Mouse (Mus musculus): Measurements from ENCODE around the gene Pgls. TPM values are rescaled to one million over a fixed set of nuclear protein-coding genes. Genes with fewer than 3 reads are reported as not detected.

The Pgls gene
- polyA plus RNA-seq, 1 experiment from 2014 or later = 90.7 TPM

DNA sequence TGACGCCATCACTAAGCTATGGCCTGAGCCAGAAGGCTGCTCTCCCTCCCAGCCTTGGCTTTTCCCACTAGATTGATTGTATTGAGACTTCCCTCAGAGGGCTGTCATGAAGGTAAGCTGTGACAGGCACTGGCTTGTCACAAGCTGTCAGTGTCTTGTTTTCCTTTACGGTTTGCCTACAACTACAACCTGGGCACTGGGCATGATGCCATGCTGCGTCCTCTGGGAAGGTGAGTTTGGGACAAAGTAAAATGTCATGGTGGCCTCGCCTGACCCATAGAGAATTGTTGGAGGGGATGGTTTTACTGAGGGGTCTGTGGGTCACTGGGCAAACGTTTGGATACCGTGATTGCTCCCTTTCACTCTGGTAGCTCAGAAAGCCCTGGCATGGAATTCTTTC, 46.3 kb downstream of the Pgls start:
- no peak overlapping the region for H3K27ac ChIP-seq (replicated peaks)
- H3K9ac ChIP-seq = no peak overlapping the region
- H3K4me1 ChIP-seq (replicated peaks) = peaks cover 18% of the 10 kb centered on the region
- H3K9me3 ChIP-seq (replicated peaks) = no peaks in the 10 kb centered on the region
- no peak for ATAC-seq (ENCODE audit: insufficient read depth)
- WGBS (ENCODE audit: insufficient replicate concordance) = 55% methylated on average over 6 of the region's 6 CpGs
- H3K27me3 ChIP-seq = peaks cover 23% of the 10 kb centered on the region
- H3K4me2 ChIP-seq = no peak overlapping the region
- no peaks in the 10 kb centered on the region for H3K36me3 ChIP-seq (replicated peaks)
- no peak overlapping the region for H3K4me3 ChIP-seq (replicated peaks)

DNA sequence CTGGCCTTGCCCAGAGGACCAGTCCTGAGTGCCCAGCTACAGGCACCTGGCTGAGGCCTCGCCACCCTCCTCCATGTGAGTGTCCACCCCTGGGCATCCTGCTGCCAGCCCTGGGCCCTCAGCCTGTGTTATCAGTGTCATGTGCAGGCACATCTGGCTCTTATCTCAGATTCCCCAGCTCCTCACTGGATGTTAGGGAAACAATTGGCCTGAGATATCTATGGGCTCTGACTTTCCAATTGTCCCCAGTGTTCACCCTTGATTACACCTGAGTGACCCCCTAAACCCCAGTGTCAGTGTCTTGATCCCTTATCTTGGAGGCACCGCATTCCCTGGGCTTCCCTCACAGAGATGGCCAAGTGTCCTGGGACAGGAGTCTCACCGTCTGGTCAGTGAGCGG, 47.3 kb downstream of the Pgls start:
- no peak overlapping the region for H3K9ac ChIP-seq
- no peak overlapping the region for H3K4me2 ChIP-seq
- 42% methylated on average over 4 of the region's 4 CpGs for whole genome bisulfite sequencing (ENCODE audit: insufficient replicate concordance)
- H3K36me3 ChIP-seq (replicated peaks) = no peaks in the 10 kb centered on the region
- H3K4me1 ChIP-seq (replicated peaks) = peaks cover 10% of the 10 kb centered on the region
- no peaks in the 10 kb centered on the region for H3K9me3 ChIP-seq (replicated peaks)
- ATAC-seq (ENCODE audit: insufficient read depth) = no peak
- H3K4me3 ChIP-seq (replicated peaks) = no peak overlapping the region
- H3K27me3 ChIP-seq = peaks cover 13% of the 10 kb centered on the region
- H3K27ac ChIP-seq (replicated peaks) = no peak overlapping the region

DNA sequence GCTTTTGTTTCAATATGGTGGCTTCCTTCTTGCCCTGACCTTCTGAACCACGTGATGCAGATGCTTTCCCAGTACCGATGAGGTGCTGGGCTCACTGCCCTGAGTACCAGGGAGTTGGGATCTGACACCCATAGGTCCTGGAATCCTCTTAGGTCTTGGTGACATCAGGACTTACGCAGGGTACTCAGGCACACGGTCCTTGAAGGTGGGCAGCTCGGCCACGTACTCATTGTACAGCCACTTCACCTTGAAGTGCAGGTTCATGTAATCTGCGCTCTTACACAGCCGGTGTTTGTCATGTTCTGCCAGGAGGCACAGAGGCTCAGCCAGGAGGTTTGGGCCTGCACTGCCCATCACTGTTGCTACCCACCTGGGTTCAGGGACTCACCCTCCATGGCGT, 53.5 kb downstream of the Pgls start:
- no peak overlapping the region for H3K9ac ChIP-seq
- H3K4me1 ChIP-seq (replicated peaks) = no peaks in the 10 kb centered on the region
- H3K36me3 ChIP-seq (replicated peaks) = no peaks in the 10 kb centered on the region
- no peak for ATAC-seq (ENCODE audit: insufficient read depth)
- WGBS (ENCODE audit: insufficient replicate concordance) = 68% methylated on average over 9 of the region's 9 CpGs
- H3K4me3 ChIP-seq (replicated peaks) = no peak overlapping the region
- H3K27ac ChIP-seq (replicated peaks) = no peak overlapping the region
- H3K27me3 ChIP-seq = no peaks in the 10 kb centered on the region
- H3K4me2 ChIP-seq = no peak overlapping the region
- H3K9me3 ChIP-seq (replicated peaks) = no peaks in the 10 kb centered on the region

Small RNAs within 50 kb of the gene (microRNA-seq; reads per million reads assigned to microRNA genes)
- gene Mir6769b = not detected

Other genes with a start within 250 kb of the Pgls start
- 38.7 and 41.1 TPM in 2 replicates for gene Use1, start 225.3 kb upstream of the Pgls start, polyA plus RNA-seq (2015; fragmentation: Nextera tagmentation; extraction: Ambion mirVana)
- 4.6 and 5.2 TPM in 2 replicates for gene Ocel1, start 220.9 kb upstream of the Pgls start, polyA plus RNA-seq (2015; fragmentation: Nextera tagmentation; extraction: Ambion mirVana)
- gene Nr2f6, start 210.2 kb upstream of the Pgls start, polyA plus RNA-seq (2015; fragmentation: Nextera tagmentation; extraction: Ambion mirVana) = 24.1 and 27.0 TPM in 2 replicates
- gene Ushbp1, start 196.4 kb upstream of the Pgls start, polyA plus RNA-seq (2015; fragmentation: Nextera tagmentation; extraction: Ambion mirVana) = 3.3 and 5.2 TPM in 2 replicates
- 56.0 and 58.5 TPM in 2 replicates for gene Babam1, start 195.3 kb upstream of the Pgls start, polyA plus RNA-seq (2015; fragmentation: Nextera tagmentation; extraction: Ambion mirVana)
- gene Ankle1, start 186.2 kb upstream of the Pgls start, polyA plus RNA-seq (2015; fragmentation: Nextera tagmentation; extraction: Ambion mirVana) = 42.0 and 54.0 TPM in 2 replicates
- gene Abhd8, start 128.5 kb upstream of the Pgls start, polyA plus RNA-seq (2015; fragmentation: Nextera tagmentation; extraction: Ambion mirVana) = 9.1 and 9.2 TPM in 2 replicates
- 81.2 and 96.6 TPM in 2 replicates for gene Mrpl34, start 127.2 kb upstream of the Pgls start, polyA plus RNA-seq (2015; fragmentation: Nextera tagmentation; extraction: Ambion mirVana)
- gene Dda1, start 123.0 kb upstream of the Pgls start, polyA plus RNA-seq (2015; fragmentation: Nextera tagmentation; extraction: Ambion mirVana) = 38.3 and 42.6 TPM in 2 replicates
- 0.15 and 0.20 TPM in 2 replicates for gene Ano8, start 106.2 kb upstream of the Pgls start, polyA plus RNA-seq (2015; fragmentation: Nextera tagmentation; extraction: Ambion mirVana)
- gene Gtpbp3, start 104.1 kb upstream of the Pgls start, polyA plus RNA-seq (2015; fragmentation: Nextera tagmentation; extraction: Ambion mirVana) = 4.2 and 5.1 TPM in 2 replicates
- 22.4 and 23.9 TPM in 2 replicates for gene Plvap, start 80.4 kb upstream of the Pgls start, polyA plus RNA-seq (2015; fragmentation: Nextera tagmentation; extraction: Ambion mirVana)
- gene Ccdc194, start 66.5 kb upstream of the Pgls start, polyA plus RNA-seq (2015; fragmentation: Nextera tagmentation; extraction: Ambion mirVana) = 0.06 and 0.14 TPM in 2 replicates
- gene Bst2, start 54.7 kb upstream of the Pgls start, polyA plus RNA-seq (2015; fragmentation: Nextera tagmentation; extraction: Ambion mirVana) = 35.3 and 37.3 TPM in 2 replicates
- gene Mvb12a, start 49.3 kb upstream of the Pgls start, polyA plus RNA-seq (2015; fragmentation: Nextera tagmentation; extraction: Ambion mirVana) = 31.6 and 35.2 TPM in 2 replicates
- gene Tmem221, start 33.3 kb upstream of the Pgls start, polyA plus RNA-seq (2015; fragmentation: Nextera tagmentation; extraction: Ambion mirVana) = 0.50 and 0.94 TPM in 2 replicates
- 0.09 TPM in 1 of 2 replicates, not detected in the other for gene Nxnl1, start 25.6 kb upstream of the Pgls start, polyA plus RNA-seq (2015; fragmentation: Nextera tagmentation; extraction: Ambion mirVana)
- gene Slc27a1, start 23.3 kb upstream of the Pgls start, polyA plus RNA-seq (2015; fragmentation: Nextera tagmentation; extraction: Ambion mirVana) = 2.3 and 3.0 TPM in 2 replicates
- 0.99 and 1.4 TPM in 2 replicates for gene Fam129c, start 5.5 kb downstream of the Pgls start, polyA plus RNA-seq (2015; fragmentation: Nextera tagmentation; extraction: Ambion mirVana)
- 23.0 and 25.6 TPM in 2 replicates for gene Colgalt1, start 18.8 kb downstream of the Pgls start, polyA plus RNA-seq (2015; fragmentation: Nextera tagmentation; extraction: Ambion mirVana)
- 0.16 and 0.20 TPM in 2 replicates for gene Unc13a, start 79.6 kb downstream of the Pgls start, polyA plus RNA-seq (2015; fragmentation: Nextera tagmentation; extraction: Ambion mirVana)
- 6.4 and 6.9 TPM in 2 replicates for gene Jak3, start 84.1 kb downstream of the Pgls start, polyA plus RNA-seq (2015; fragmentation: Nextera tagmentation; extraction: Ambion mirVana)
- gene Insl3, start 97.0 kb downstream of the Pgls start, polyA plus RNA-seq (2015; fragmentation: Nextera tagmentation; extraction: Ambion mirVana) = 2.2 and 3.0 TPM in 2 replicates
- gene B3gnt3, start 109.6 kb downstream of the Pgls start, polyA plus RNA-seq (2015; fragmentation: Nextera tagmentation; extraction: Ambion mirVana) = 4.1 and 5.2 TPM in 2 replicates
- gene Fcho1, start 133.5 kb downstream of the Pgls start, polyA plus RNA-seq (2015; fragmentation: Nextera tagmentation; extraction: Ambion mirVana) = 23.0 and 25.0 TPM in 2 replicates